Mouse (Mus musculus) midbrain, embryonic 12.5 days (tissue): Measurements from ENCODE around the gene Ackr2. TPM values are rescaled to one million over a fixed set of nuclear protein-coding genes. Genes with fewer than 3 reads are reported as not detected.

Experiments
- ATAC-seq: fragments of 200-750 bp; cut with Nextera tagmentation; 2 replicates; pipeline ENCODE4 v1.8.0; 2017; ENCODE audit warnings: low read depth, moderate TSS enrichment, moderate library complexity; ENCODE audit not compliant: low FRiP score
- H3K27ac ChIP-seq: fragments of 300-500 bp; sonication (generic); replicated peaks from 2 replicates; pipeline ENCODE4 v1.5.1; 2016; ENCODE audit warnings: mild to moderate bottlenecking
- H3K27me3 ChIP-seq: fragments of 300-500 bp; sonication (generic); 2 replicates; pipeline ENCODE4 v1.6.1; 2016; ENCODE audit warnings: mild to moderate bottlenecking
- H3K36me3 ChIP-seq: fragments of 300-500 bp; sonication (generic); 2 replicates; pipeline ENCODE4 v1.6.1; 2016
- H3K4me1 ChIP-seq: fragments of 300-500 bp; sonication (generic); 2 replicates; pipeline ENCODE4 v1.6.1; 2016
- H3K4me2 ChIP-seq: fragments of 300-500 bp; sonication (generic); replicated peaks from 2 replicates; pipeline ENCODE4 v1.6.1; 2016; ENCODE audit warnings: mild to moderate bottlenecking, moderate library complexity
- H3K4me3 ChIP-seq: fragments of 300-500 bp; sonication (generic); 2 replicates; pipeline ENCODE4 v1.5.1; 2016; ENCODE audit warnings: mild to moderate bottlenecking
- H3K9ac ChIP-seq: fragments of 300-500 bp; sonication (generic); replicated peaks from 2 replicates; pipeline ENCODE4 v1.6.1; 2016; ENCODE audit warnings: mild to moderate bottlenecking, moderate library complexity
- H3K9me3 ChIP-seq: fragments of 300-500 bp; sonication (generic); 2 replicates; pipeline ENCODE4 v1.6.1; 2016; ENCODE audit warnings: mild to moderate bottlenecking
- WGBS: fragments of 180-500 bp; shearing (Covaris S2); methylation state at CpG from one replicate; pipeline ENCODE4 v1.1.7; 2016; 5-methylcytosine and 5-hydroxymethylcytosine counted together
- polyA plus RNA-seq: library from polyadenylated mRNA; unstranded; fragments of >200 nt; fragmentation: Nextera tagmentation; extraction: Ambion mirVana; gene quantifications from 2 replicates; pipeline ENCODE4 v1.2.1, GENCODE M21; 2016

The Ackr2 gene
- polyA plus RNA-seq, 1 experiment from 2014 or later, result 1.4 TPM

DNA sequence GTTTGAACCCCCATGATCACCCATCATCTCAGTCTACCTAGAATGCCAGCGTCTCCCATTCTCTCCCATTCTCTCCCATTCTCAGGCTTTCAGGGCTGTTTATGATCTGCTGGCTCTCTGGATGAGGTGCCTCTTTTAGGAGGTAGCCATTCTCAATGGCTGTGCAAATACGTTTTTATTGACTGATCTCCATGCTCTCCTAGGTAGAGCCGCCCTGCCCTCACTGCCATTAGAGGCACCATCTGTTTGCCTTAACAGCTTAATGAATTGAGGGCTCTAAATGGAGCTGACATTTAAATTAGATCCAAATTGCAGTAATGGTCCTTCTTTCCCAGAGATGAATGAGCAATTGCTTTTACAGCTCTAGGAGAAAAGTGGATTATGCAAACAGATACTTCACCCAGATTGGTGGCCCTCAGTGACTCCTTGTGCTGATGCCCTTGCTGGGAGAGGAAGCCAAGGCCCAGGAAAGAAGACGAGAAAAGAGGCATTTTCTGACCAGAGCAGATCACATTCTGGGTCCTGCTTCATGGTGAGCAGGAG, 28.1 kb upstream of the Ackr2 start:
- H3K4me2 ChIP-seq, result no peak overlapping the region

GRCm38 (mm10) chr9:121872062-121872683, 26.0 kb upstream of the Ackr2 start:
- ATAC-seq, result no peak
- no peak overlapping the region for H3K27ac ChIP-seq
- WGBS, result 85% methylated on average over 2 of the region's 2 CpGs
- no peaks in the 10 kb centered on the region for H3K36me3 ChIP-seq
- no peak overlapping the region for H3K9ac ChIP-seq
- 0 out of 2 replicates have a peak, but pooled peaks cover 6% of the 10 kb centered on the region for H3K4me1 ChIP-seq
- no peak overlapping the region for H3K4me3 ChIP-seq
- no peaks in the 10 kb centered on the region; the same call in 1 of the 2 replicates for H3K27me3 ChIP-seq
- H3K9me3 ChIP-seq, result no peaks in the 10 kb centered on the region
- no peak overlapping the region for H3K4me2 ChIP-seq

More for the DNA sequence above, 28.1 kb upstream of the Ackr2 start:
- Histone ChIP-seq H3K27me3 (no peaks in the 10 kb centered on the region; the same call in 1 of the 2 replicates), H3K9ac (no peak overlapping the region), H3K4me3 (no peak overlapping the region), H3K9me3 (no peaks in the 10 kb centered on the region), H3K4me1 (0 out of 2 replicates have a peak, but pooled peaks cover 6% of the 10 kb centered on the region), H3K27ac (no peak overlapping the region), H3K36me3 (no peaks in the 10 kb centered on the region)
- WGBS, result 69% methylated on average over 4 of the region's 4 CpGs
- ATAC-seq, result no peak

- Histone ChIP-seq H3K9ac (no peak overlapping the region), H3K4me3 (no peak overlapping the region), H3K27me3 (no peaks in the 10 kb centered on the region; the same call in 1 of the 2 replicates), H3K4me2 (no peak overlapping the region), H3K9me3 (no peaks in the 10 kb centered on the region), H3K36me3 (no peaks in the 10 kb centered on the region), H3K4me1 (0 out of 2 replicates have a peak, but pooled peaks cover 6% of the 10 kb centered on the region), H3K27ac (no peak overlapping the region)
- no peak for ATAC-seq
Observed at GRCm38 (mm10) chr9:121873578-121873977, 24.6 kb upstream of the Ackr2 start.

- ATAC-seq, result no peak
- Histone ChIP-seq H3K9ac (no peak overlapping the region), H3K4me1 (no peaks in the 10 kb centered on the region), H3K4me2 (no peak overlapping the region), H3K36me3 (no peaks in the 10 kb centered on the region), H3K27me3 (no peaks in the 10 kb centered on the region), H3K9me3 (no peaks in the 10 kb centered on the region), H3K27ac (no peak overlapping the region), H3K4me3 (no peak overlapping the region)
- WGBS, result 20% methylated on average over 3 of the region's 3 CpGs
Observed at GRCm38 (mm10) chr9:121877052-121877740, 21.0 kb upstream of the Ackr2 start.

GRCm38 (mm10) chr9:121880840-121881239, 17.3 kb upstream of the Ackr2 start:
- H3K9ac ChIP-seq, result no peak overlapping the region
- no peak overlapping the region for H3K4me3 ChIP-seq
- H3K9me3 ChIP-seq, result no peaks in the 10 kb centered on the region
- H3K4me2 ChIP-seq, result 0 out of 2 replicates have a peak overlapping the region, but pooled peaks have one; percentile 14
- H3K27ac ChIP-seq, result no peak overlapping the region
- ATAC-seq, result no peak
- H3K36me3 ChIP-seq, result no peaks in the 10 kb centered on the region
- no peaks in the 10 kb centered on the region for H3K27me3 ChIP-seq
- 25% methylated on average over 14 of the region's 14 CpGs for WGBS
- H3K4me1 ChIP-seq, result no peaks in the 10 kb centered on the region

- ATAC-seq, result no peak
- H3K27ac ChIP-seq, result no peak overlapping the region
- H3K27me3 ChIP-seq, result no peaks in the 10 kb centered on the region
- H3K9me3 ChIP-seq, result no peaks in the 10 kb centered on the region
- 78% methylated on average over 6 of the region's 6 CpGs for WGBS
- no peak overlapping the region for H3K4me2 ChIP-seq
- no peaks in the 10 kb centered on the region for H3K36me3 ChIP-seq
- no peaks in the 10 kb centered on the region for H3K4me1 ChIP-seq
- H3K4me3 ChIP-seq, result no peak overlapping the region
- H3K9ac ChIP-seq, result no peak overlapping the region
Observed at GRCm38 (mm10) chr9:121881301-121881700, 16.9 kb upstream of the Ackr2 start.

DNA sequence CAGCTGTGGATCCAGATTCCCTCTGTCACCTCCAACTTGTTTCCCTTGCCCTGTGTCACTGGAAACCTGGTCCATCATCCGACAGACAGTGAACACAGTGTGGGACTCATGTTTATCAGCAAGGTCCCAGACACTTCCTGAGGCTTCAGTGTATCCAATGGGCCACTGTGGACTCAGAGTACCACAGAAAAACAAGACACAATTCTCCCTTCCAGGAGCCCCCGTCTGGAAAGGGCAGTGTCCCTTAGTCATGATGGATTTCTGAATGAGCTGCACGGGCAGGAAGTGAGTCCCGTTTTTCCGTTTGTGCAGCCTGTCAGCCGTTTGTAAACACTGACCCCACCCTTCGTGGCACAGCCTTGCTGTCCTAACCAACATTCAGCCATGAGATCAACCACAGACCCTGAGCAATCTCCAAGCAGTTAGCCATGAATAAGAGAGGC, 16.1 kb upstream of the Ackr2 start:
- H3K4me1 ChIP-seq, result no peaks in the 10 kb centered on the region
- no peak overlapping the region for H3K4me3 ChIP-seq
- H3K36me3 ChIP-seq, result no peaks in the 10 kb centered on the region
- H3K27me3 ChIP-seq, result no peaks in the 10 kb centered on the region
- no peak overlapping the region for H3K27ac ChIP-seq
- no peak for ATAC-seq
- H3K9me3 ChIP-seq, result no peaks in the 10 kb centered on the region
- H3K9ac ChIP-seq, result no peak overlapping the region
- H3K4me2 ChIP-seq, result no peak overlapping the region
- WGBS, result 78% methylated on average over 7 of the region's 7 CpGs

GRCm38 (mm10) chr9:121889927-121890440, 8.2 kb upstream of the Ackr2 start:
- H3K4me2 ChIP-seq, result no peak overlapping the region
- no peak for ATAC-seq
- H3K36me3 ChIP-seq, result no peaks in the 10 kb centered on the region
- WGBS, result 76% methylated on average over 4 of the region's 4 CpGs
- H3K27me3 ChIP-seq, result no peaks in the 10 kb centered on the region
- no peak overlapping the region for H3K4me3 ChIP-seq
- H3K4me1 ChIP-seq, result peaks cover 4% of the 10 kb centered on the region; the same call in 1 of the 2 replicates
- H3K9me3 ChIP-seq, result no peaks in the 10 kb centered on the region
- no peak overlapping the region for H3K9ac ChIP-seq
- H3K27ac ChIP-seq, result no peak overlapping the region

- H3K4me1 ChIP-seq, result peaks cover 4% of the 10 kb centered on the region; the same call in 1 of the 2 replicates
- no peak overlapping the region for H3K9ac ChIP-seq
- H3K4me3 ChIP-seq, result no peak overlapping the region
- 54% methylated on average over 18 of the region's 18 CpGs for WGBS
- H3K27me3 ChIP-seq, result no peaks in the 10 kb centered on the region
- no peak overlapping the region for H3K27ac ChIP-seq
- H3K36me3 ChIP-seq, result no peaks in the 10 kb centered on the region
- ATAC-seq, result no peak
- H3K4me2 ChIP-seq, result 0 out of 2 replicates have a peak overlapping the region, but pooled peaks have one; percentile 14
- H3K9me3 ChIP-seq, result no peaks in the 10 kb centered on the region
Observed at GRCm38 (mm10) chr9:121890441-121890941, 7.7 kb upstream of the Ackr2 start.

GRCm38 (mm10) chr9:121891301-121891700, 6.9 kb upstream of the Ackr2 start:
- H3K27ac ChIP-seq, result no peak overlapping the region
- 83% methylated on average over 9 of the region's 9 CpGs for WGBS
- no peaks in the 10 kb centered on the region for H3K27me3 ChIP-seq
- no peaks in the 10 kb centered on the region for H3K9me3 ChIP-seq
- ATAC-seq, result no peak
- H3K9ac ChIP-seq, result no peak overlapping the region
- no peak overlapping the region for H3K4me2 ChIP-seq
- peaks cover 4% of the 10 kb centered on the region; the same call in 1 of the 2 replicates for H3K4me1 ChIP-seq
- no peak overlapping the region for H3K4me3 ChIP-seq
- H3K36me3 ChIP-seq, result no peaks in the 10 kb centered on the region

- 87% methylated on average over 12 of the region's 12 CpGs for WGBS
Observed at GRCm38 (mm10) chr9:121892057-121892687, 6.0 kb upstream of the Ackr2 start.

More at GRCm38 (mm10) chr9:121892057-121892687, 6.0 kb upstream of the Ackr2 start:
- no peaks in the 10 kb centered on the region for H3K36me3 ChIP-seq
- H3K9me3 ChIP-seq, result no peaks in the 10 kb centered on the region
- no peak for ATAC-seq
- no peak overlapping the region for H3K4me2 ChIP-seq
- no peaks in the 10 kb centered on the region for H3K27me3 ChIP-seq
- no peak overlapping the region for H3K27ac ChIP-seq
- no peak overlapping the region for H3K4me3 ChIP-seq
- H3K4me1 ChIP-seq, result peaks cover 4% of the 10 kb centered on the region; the same call in 1 of the 2 replicates
- H3K9ac ChIP-seq, result no peak overlapping the region
